Mouse (Mus musculus) Patski (cell line): ENCODE results near the gene Ttll7. TPM values are rescaled to one million over a fixed set of nuclear protein-coding genes. Genes with fewer than 3 reads are reported as not detected.
A peak's percentile ranks its signal among the peaks of the same experiment; 100 is the strongest.

Experiments used
- ATAC-seq: fragments of 100-300 bp; one replicate; pipeline ENCODE4 v1.8.0; 2021
- CTCF ChIA-PET: fragments of 350-600 bp; sonication (Branson Sonifier 250); formaldehyde crosslinking; loops from one replicate; lab custom pipeline; 2022; ENCODE audit warnings: inconsistent platforms; lab: Charles Lee
- POLR2A ChIA-PET: fragments of 350-600 bp; sonication (Branson Sonifier 250); formaldehyde crosslinking; loops from one replicate; lab custom pipeline; 2022; ENCODE audit warnings: antibody characterized with exemption, inconsistent platforms; lab: Charles Lee
- DNase-seq: peaks from one replicate; pipeline ENCODE4 v3.0.0-alpha.2; 2011; ENCODE audit warnings: low read depth, low spot score
- H3K27me3 ChIP-seq: fragments of 371-371 bp; one replicate; pipeline ENCODE4 v1.5.1; 2021
- CTCF ChIP-seq: fragments of 100-300 bp; IDR thresholded peaks from one replicate; pipeline ENCODE4 v1.5.1; 2021
- in situ Hi-C: fragments of 300-500 bp; cut with MboI; formaldehyde crosslinking; loops from 3 replicates; pipeline ENCODE4 v1.11.1; 2018; ENCODE audit warnings: low pct_unique_long_range_greater_than_20kb, mixed read lengths
- polyA plus RNA-seq: library from polyadenylated mRNA; unstranded; gene quantifications from one replicate; pipeline ENCODE4 v1.2.3, GENCODE M21; 2021

The Ttll7 gene
- polyA plus RNA-seq, 1 experiment from 2014 or later = 16.6 TPM

- no peaks in the 10 kb centered on the region for H3K27me3 ChIP-seq
- ChIA-PET POLR2A (no interaction called here), CTCF (interaction anchor here (0.8 to 4.8 kb wide), 3 partner anchors 13 to 551 kb away, joined by 3 to 35 read pairs (median 3); no protein-coding TSS in a partner anchor)
- in situ Hi-C loops = no loop called here
- TF ChIP-seq CTCF = no peak
- DNase-seq = no peak
- ATAC-seq = no peak
Measured at GRCm38 (mm10) chr3:146932506-146932905, 80.3 kb downstream of the Ttll7 start.

- in situ Hi-C loops = no loop called here
Measured at GRCm38 (mm10) chr3:146936888-146937287, 84.7 kb downstream of the Ttll7 start.

GRCm38 (mm10) chr3:146939391-146940250, 87.5 kb downstream of the Ttll7 start:
- ChIA-PET POLR2A (interaction anchor here (1.0 to 1.4 kb wide), 2 partner anchors 34 to 505 kb away, joined by 3 to 5 read pairs; no protein-coding TSS in a partner anchor), CTCF (interaction anchor here (1.1 kb wide), 1 partner anchor 1064 kb away, joined by 3 read pairs; no protein-coding TSS in a partner anchor)
- no peak for TF ChIP-seq CTCF
- in situ Hi-C loops = loop anchor here (5.0 kb wide), 1 partner anchor 757 kb away; no protein-coding TSS in a partner anchor
- ATAC-seq (no peak), DNase-seq (no peak)
- H3K27me3 ChIP-seq = no peaks in the 10 kb centered on the region

More at GRCm38 (mm10) chr3:146936888-146937287, 84.7 kb downstream of the Ttll7 start:
- ATAC-seq (no peak), DNase-seq (no peak)
- ChIA-PET CTCF (interaction anchor here (1.3 kb wide), 2 partner anchors 9 to 609 kb away, joined by 3 to 6 read pairs; no protein-coding TSS in a partner anchor), POLR2A (no interaction called here)
- TF ChIP-seq CTCF = no peak
- H3K27me3 ChIP-seq = no peaks in the 10 kb centered on the region

GRCm38 (mm10) chr3:146943101-146943500, 90.9 kb downstream of the Ttll7 start:
- POLR2A ChIA-PET = no interaction called here
- in situ Hi-C loops = loop anchor here (5.0 kb wide), 1 partner anchor 761 kb away; no protein-coding TSS in a partner anchor
- H3K27me3 ChIP-seq = no peaks in the 10 kb centered on the region
- no peak for TF ChIP-seq CTCF
- CTCF ChIA-PET = no interaction called here
- DNase-seq (no peak), ATAC-seq (no peak)

GRCm38 (mm10) chr3:146945342-146945741, 93.2 kb downstream of the Ttll7 start:
- no peak for ATAC-seq
- ChIA-PET POLR2A (no interaction called here), CTCF (interaction anchor here (0.7 to 2.4 kb wide), 20 partner anchors 10 to 734 kb away, joined by 3 to 35 read pairs (median 5); no protein-coding TSS in a partner anchor)
- in situ Hi-C loops = loop anchor here (5.0 kb wide), 1 partner anchor 618 kb away; no protein-coding TSS in a partner anchor
- H3K27me3 ChIP-seq = no peaks in the 10 kb centered on the region
- no peak for DNase-seq
- TF ChIP-seq CTCF = no peak

- peak; percentile 99 for TF ChIP-seq CTCF
- DNase-seq = peak; percentile 61
- in situ Hi-C loops = loop anchor here (5.0 kb wide), 1 partner anchor 619 kb away; no protein-coding TSS in a partner anchor
- H3K27me3 ChIP-seq = no peaks in the 10 kb centered on the region
- peak; percentile 89 for ATAC-seq
- ChIA-PET POLR2A (interaction anchor here (0.5 kb wide), 1 partner anchor 759 kb away, joined by 3 read pairs; no protein-coding TSS in a partner anchor), CTCF (interaction anchor here (0.7 to 2.4 kb wide), 32 partner anchors 9 to 762 kb away, joined by 3 to 35 read pairs (median 4); no protein-coding TSS in a partner anchor)
Measured at GRCm38 (mm10) chr3:146945887-146946286, 93.7 kb downstream of the Ttll7 start.

GRCm38 (mm10) chr3:146946641-146947040, 94.5 kb downstream of the Ttll7 start:
- no peaks in the 10 kb centered on the region for H3K27me3 ChIP-seq
- POLR2A ChIA-PET = interaction anchor here (0.5 kb wide), 1 partner anchor 760 kb away, joined by 3 read pairs; no protein-coding TSS in a partner anchor
- no peak for TF ChIP-seq CTCF
- in situ Hi-C loops = loop anchor here (5.0 kb wide), 1 partner anchor 619 kb away; no protein-coding TSS in a partner anchor
- CTCF ChIA-PET = interaction anchor here (0.7 to 2.4 kb wide), 25 partner anchors 9 to 762 kb away, joined by 3 to 35 read pairs (median 5); no protein-coding TSS in a partner anchor
- no peak for ATAC-seq
- no peak for DNase-seq

GRCm38 (mm10) chr3:146956792-146957191, 104.6 kb downstream of the Ttll7 start:
- in situ Hi-C loops = no loop called here
- DNase-seq (no peak), ATAC-seq (no peak)
- H3K27me3 ChIP-seq = no peaks in the 10 kb centered on the region
- ChIA-PET POLR2A (no interaction called here), CTCF (interaction anchor here (1.4 to 4.0 kb wide), 2 partner anchors 11 kb away, joined by 5 to 26 read pairs; no protein-coding TSS in a partner anchor)
- TF ChIP-seq CTCF = no peak

- ATAC-seq (no peak), DNase-seq (no peak)
- POLR2A ChIA-PET = no interaction called here
- no peaks in the 10 kb centered on the region for H3K27me3 ChIP-seq
- in situ Hi-C loops = no loop called here
- TF ChIP-seq CTCF = no peak
- CTCF ChIA-PET = interaction anchor here (0.8 to 2.7 kb wide), 3 partner anchors 8 to 18 kb away, joined by 3 to 11 read pairs (median 3); no protein-coding TSS in a partner anchor
Measured at GRCm38 (mm10) chr3:146962838-146963237, 110.7 kb downstream of the Ttll7 start.

- no peak for DNase-seq
- ChIA-PET CTCF (interaction anchor here (1.1 to 2.7 kb wide), 3 partner anchors 10 to 638 kb away, joined by 3 to 11 read pairs (median 4); no protein-coding TSS in a partner anchor), POLR2A (no interaction called here)
- in situ Hi-C loops = no loop called here
- no peaks in the 10 kb centered on the region for H3K27me3 ChIP-seq
- ATAC-seq = no peak
- no peak for TF ChIP-seq CTCF
Measured at GRCm38 (mm10) chr3:146964384-146964783, 112.2 kb downstream of the Ttll7 start.
